Mouse (Mus musculus): Measurements from ENCODE around the gene Rhox3h. TPM values are rescaled to one million over a fixed set of nuclear protein-coding genes. Genes with fewer than 3 reads are reported as not detected.

Gene Rhox3h
- polyA plus RNA-seq, 1 experiment from 2014 or later = not detected

Other genes with a start within 250 kb of the Rhox3h start
- not detected in 2 replicates for gene Rhox4b, start 236.3 kb downstream of the Rhox3h start, polyA plus RNA-seq (2015; fragmentation: Nextera tagmentation; extraction: Ambion mirVana)
- gene Rhox2c, start 215.1 kb downstream of the Rhox3h start, polyA plus RNA-seq (2015; fragmentation: Nextera tagmentation; extraction: Ambion mirVana) = not detected in 2 replicates
- gene Rhox3c, start 210.2 kb downstream of the Rhox3h start, polyA plus RNA-seq (2015; fragmentation: Nextera tagmentation; extraction: Ambion mirVana) = not detected in 2 replicates
- gene Rhox4c, start 188.4 kb downstream of the Rhox3h start, polyA plus RNA-seq (2015; fragmentation: Nextera tagmentation; extraction: Ambion mirVana) = not detected in 2 replicates
- not detected in 2 replicates for gene Rhox2d, start 175.3 kb downstream of the Rhox3h start, polyA plus RNA-seq (2015; fragmentation: Nextera tagmentation; extraction: Ambion mirVana)
- not detected in 2 replicates for gene Rhox4d, start 154.4 kb downstream of the Rhox3h start, polyA plus RNA-seq (2015; fragmentation: Nextera tagmentation; extraction: Ambion mirVana)
- gene Rhox2e, start 138.3 kb downstream of the Rhox3h start, polyA plus RNA-seq (2015; fragmentation: Nextera tagmentation; extraction: Ambion mirVana) = not detected in 2 replicates
- not detected in 2 replicates for gene Rhox3e, start 126.7 kb downstream of the Rhox3h start, polyA plus RNA-seq (2015; fragmentation: Nextera tagmentation; extraction: Ambion mirVana)
- not detected in 2 replicates for gene Rhox4e, start 111.4 kb downstream of the Rhox3h start, polyA plus RNA-seq (2015; fragmentation: Nextera tagmentation; extraction: Ambion mirVana)
- gene Rhox2f, start 97.4 kb downstream of the Rhox3h start, polyA plus RNA-seq (2015; fragmentation: Nextera tagmentation; extraction: Ambion mirVana) = not detected in 2 replicates
- not detected in 2 replicates for gene Rhox3f, start 87.8 kb downstream of the Rhox3h start, polyA plus RNA-seq (2015; fragmentation: Nextera tagmentation; extraction: Ambion mirVana)
- not detected in 2 replicates for gene Rhox4f, start 61.1 kb downstream of the Rhox3h start, polyA plus RNA-seq (2015; fragmentation: Nextera tagmentation; extraction: Ambion mirVana)
- not detected in 2 replicates for gene Rhox3g, start 40.2 kb downstream of the Rhox3h start, polyA plus RNA-seq (2015; fragmentation: Nextera tagmentation; extraction: Ambion mirVana)
- not detected in 2 replicates for gene Rhox2g, start 25.3 kb downstream of the Rhox3h start, polyA plus RNA-seq (2015; fragmentation: Nextera tagmentation; extraction: Ambion mirVana)
- not detected in 2 replicates for gene Rhox4g, start 17.4 kb downstream of the Rhox3h start, polyA plus RNA-seq (2015; fragmentation: Nextera tagmentation; extraction: Ambion mirVana)
- not detected in 2 replicates for gene Rhox2h, start 4.5 kb upstream of the Rhox3h start, polyA plus RNA-seq (2015; fragmentation: Nextera tagmentation; extraction: Ambion mirVana)
- gene Rhox5, start 136.1 kb upstream of the Rhox3h start, polyA plus RNA-seq (2015; fragmentation: Nextera tagmentation; extraction: Ambion mirVana) = 0.56 TPM in 1 of 2 replicates, not detected in the other
- not detected in 2 replicates for gene Rhox6, start 158.1 kb upstream of the Rhox3h start, polyA plus RNA-seq (2015; fragmentation: Nextera tagmentation; extraction: Ambion mirVana)
- not detected in 2 replicates for gene Rhox7a, start 162.9 kb upstream of the Rhox3h start, polyA plus RNA-seq (2015; fragmentation: Nextera tagmentation; extraction: Ambion mirVana)
- gene Rhox8, start 210.2 kb upstream of the Rhox3h start, polyA plus RNA-seq (2015; fragmentation: Nextera tagmentation; extraction: Ambion mirVana) = not detected in 2 replicates
- not detected in 2 replicates for gene Rhox7b, start 228.5 kb upstream of the Rhox3h start, polyA plus RNA-seq (2015; fragmentation: Nextera tagmentation; extraction: Ambion mirVana)
- gene Rhox9, start 233.0 kb upstream of the Rhox3h start, polyA plus RNA-seq (2015; fragmentation: Nextera tagmentation; extraction: Ambion mirVana) = not detected in 2 replicates

Measured in forebrain, embryonic 16.5 days (tissue).